Mouse (Mus musculus): ENCODE data around the gene Mthfd1l.

GRCm38 (mm10) chr10:4142816-4143215 lies 169.9 kb downstream of the Mthfd1l start:
- no peak for TF ChIP-seq EP300 (optimal IDR thresholded peaks at IDR 0.05)
- TF ChIP-seq CTCF (IDR thresholded peaks at IDR 0.05; ENCODE audit: low read depth), result no peak

All from stomach, postnatal 0 days (tissue).